Mouse (Mus musculus) olfactory bulb, adult 2 months (tissue): ENCODE results near the gene Acsl4.

Experiments used
- CTCF ChIP-seq: fragments of 200-500 bp; IDR thresholded peaks from 2 replicates; pipeline ENCODE4 v1.5.1; 2012; ENCODE audit warnings: low read depth, mild to moderate bottlenecking, low read length, moderate library complexity; ENCODE audit not compliant: insufficient read depth
- POLR2A ChIP-seq: fragments of 200-500 bp; IDR thresholded peaks from 2 replicates; pipeline ENCODE4 v1.6.1; 2012; ENCODE audit warnings: mild to moderate bottlenecking, low read depth, low read length, moderate library complexity; ENCODE audit not compliant: insufficient read depth

DNA sequence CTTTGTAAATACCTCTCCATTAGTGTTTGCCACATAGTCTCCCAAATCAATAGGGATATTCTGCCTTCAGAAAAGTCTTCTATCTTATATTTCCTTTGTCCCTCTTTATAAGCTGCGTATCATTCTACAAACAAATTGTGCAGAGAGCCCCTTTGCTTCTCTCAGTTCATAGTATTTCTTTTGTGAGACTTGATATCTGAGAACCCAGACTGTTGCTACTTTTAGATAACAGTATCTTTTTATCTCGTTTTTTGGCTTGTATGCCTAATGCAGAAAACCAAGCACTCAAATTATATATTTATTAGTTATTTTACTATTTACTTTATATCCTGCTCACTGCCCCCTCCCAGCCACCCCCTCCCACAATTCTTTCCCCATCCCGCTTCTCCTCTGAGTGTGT, 19.7 kb upstream of the Acsl4 start:
- TF ChIP-seq CTCF: no peak
- no peak for TF ChIP-seq POLR2A
